Mouse (Mus musculus) heart, postnatal 0 days (tissue): ENCODE results near the gene Gm5725.
"Not testable (repeated sequence)": the region's sequence is repeated elsewhere in the genome, so short reads cannot be mapped to it uniquely, and the experiment has no call there.

Source experiments
- CTCF ChIP-seq: IDR thresholded peaks from 2 replicates; pipeline ENCODE4 v1.5.1; 2016; ENCODE audit warnings: antibody characterized with exemption, control low read depth, low read depth
- EP300 ChIP-seq: IDR thresholded peaks from 2 replicates; pipeline ENCODE4 v1.6.1; 2016; ENCODE audit warnings: antibody characterized with exemption, low read depth

DNA sequence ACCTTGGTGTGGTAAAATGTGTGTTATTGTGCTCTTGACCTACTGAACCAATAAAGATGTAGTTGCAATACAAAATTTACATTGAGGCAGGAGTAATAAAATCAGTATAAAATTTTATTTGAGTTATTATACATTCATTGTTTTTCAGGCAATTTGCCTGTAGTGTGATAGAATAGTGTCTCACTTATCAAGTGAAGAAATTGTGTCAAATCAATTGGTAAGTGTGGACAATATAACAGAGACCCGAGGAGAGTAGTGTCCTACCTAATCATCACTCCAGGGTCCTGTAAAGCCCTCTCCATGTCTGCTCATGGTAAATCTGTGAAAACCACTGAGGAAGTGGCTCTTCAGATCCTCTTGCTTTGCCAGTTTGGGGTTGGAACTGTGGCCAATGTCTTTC is 12.0 kb downstream of the Gm5725 start, which contains the start of gene Vmn1r135:
- TF ChIP-seq CTCF, EP300: not testable (repeated sequence)
